Mouse (Mus musculus): Measurements from ENCODE around the gene Ndufv2. TPM values are rescaled to one million over a fixed set of nuclear protein-coding genes. Genes with fewer than 3 reads are reported as not detected.

The Ndufv2 gene
- polyA plus RNA-seq, 1 experiment from 2014 or later, result 530 TPM

DNA sequence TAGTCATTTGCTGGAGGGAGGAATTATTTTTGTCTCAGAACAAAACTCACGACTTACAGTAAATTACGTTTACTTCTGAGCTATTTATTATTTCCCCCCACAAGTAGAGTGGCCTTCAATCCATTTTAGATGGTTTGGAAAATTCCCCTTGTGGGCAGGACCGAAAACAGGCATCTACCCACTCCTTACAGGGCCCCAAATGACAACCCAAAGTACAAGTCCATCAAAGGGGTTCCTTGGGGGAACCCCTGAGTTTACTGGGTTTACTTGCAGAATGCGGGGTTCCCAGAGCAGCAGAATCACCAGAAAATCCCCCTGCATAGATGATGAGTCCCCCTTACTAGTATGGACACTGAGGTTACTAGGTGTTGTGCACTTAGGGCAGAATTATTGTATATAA is 10.8 kb upstream of the Ndufv2 start:
- H3K4me1 ChIP-seq (ENCODE audit: control insufficient read depth, insufficient read depth, low read length), result peaks cover 5% of the 10 kb centered on the region; the same call in 1 of the 2 replicates
- H3K4me2 ChIP-seq, result peak overlapping the region; percentile 79
- 38% methylated on average over 4 of the region's 4 CpGs for WGBS (ENCODE audit: insufficient replicate concordance)
- H3K9ac ChIP-seq (ENCODE audit: low read depth, low read length), result peak overlapping the region; percentile 78
- H3K27ac ChIP-seq (ENCODE audit: low read depth, low read length), result 0 out of 2 replicates have a peak overlapping the region, but pooled peaks have one; percentile 22
- H3K4me3 ChIP-seq (ENCODE audit: low read depth, low read length), result peak overlapping the region; percentile 73
- H3K9me3 ChIP-seq (replicated peaks; ENCODE audit: control insufficient read depth, low read length), result no peaks in the 10 kb centered on the region
- ATAC-seq (replicated peaks; ENCODE audit: insufficient number of reproducible peaks, low FRiP score, low TSS enrichment), result no peak
- H3K36me3 ChIP-seq (ENCODE audit: control insufficient read depth, insufficient read depth, low read length), result peaks cover 16% of the 10 kb centered on the region
- H3K27me3 ChIP-seq (ENCODE audit: control insufficient read depth, insufficient read depth, low read length), result no peaks in the 10 kb centered on the region

DNA sequence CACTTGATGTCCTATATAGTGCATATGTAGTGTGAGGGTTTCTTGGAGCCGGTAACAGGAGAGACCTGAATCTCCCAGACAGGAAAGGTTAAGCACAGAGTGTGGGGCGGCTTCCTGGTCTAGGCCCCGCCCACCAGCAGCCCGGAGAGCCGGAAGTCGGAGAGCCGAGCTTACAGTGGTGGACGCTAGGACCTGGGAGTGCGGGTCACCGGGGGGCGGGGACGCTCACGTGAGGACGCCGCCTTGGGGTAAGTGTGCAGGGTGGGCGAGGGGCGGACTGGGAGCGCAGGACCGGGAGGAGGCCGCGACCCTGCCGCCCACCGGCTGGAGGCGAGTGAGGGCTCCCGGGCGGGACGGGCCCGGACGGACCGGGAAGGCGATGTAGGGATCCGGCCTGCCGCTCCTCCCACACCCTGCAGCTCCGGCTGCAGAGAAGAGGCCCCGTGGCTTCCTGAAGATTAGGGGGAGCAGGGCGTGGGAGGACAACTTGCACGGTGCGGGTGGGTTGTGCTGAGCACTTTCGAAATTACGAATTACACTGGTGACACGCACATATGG is 10.1 kb upstream of the Ndufv2 start, which contains the start of gene Washc1:
Washc1 (plus strand) TSS at position 144 of the 558 bp plus-strand sequence.
- H3K4me3 ChIP-seq (ENCODE audit: low read depth, low read length), result peak within 1 kb of the TSS; percentile 73
- peaks cover 9% of the 10 kb centered on the region for H3K36me3 ChIP-seq (ENCODE audit: control insufficient read depth, insufficient read depth, low read length)
- H3K27me3 ChIP-seq (ENCODE audit: control insufficient read depth, insufficient read depth, low read length), result no peaks in the 10 kb centered on the region
- no peaks in the 10 kb centered on the region for H3K9me3 ChIP-seq (replicated peaks; ENCODE audit: control insufficient read depth, low read length)
- peak; percentile 98 for ATAC-seq (replicated peaks; ENCODE audit: insufficient number of reproducible peaks, low FRiP score, low TSS enrichment)
- peaks cover 5% of the 10 kb centered on the region; the same call in 1 of the 2 replicates for H3K4me1 ChIP-seq (ENCODE audit: control insufficient read depth, insufficient read depth, low read length)
- under 1% methylated on average over 35 of the region's 41 CpGs for WGBS (ENCODE audit: insufficient replicate concordance)
- peak within 1 kb of the TSS; percentile 78 for H3K9ac ChIP-seq (ENCODE audit: low read depth, low read length)
- peak within 1 kb of the TSS; percentile 29 for H3K27ac ChIP-seq (ENCODE audit: low read depth, low read length)
- peak within 1 kb of the TSS; percentile 79 for H3K4me2 ChIP-seq

DNA sequence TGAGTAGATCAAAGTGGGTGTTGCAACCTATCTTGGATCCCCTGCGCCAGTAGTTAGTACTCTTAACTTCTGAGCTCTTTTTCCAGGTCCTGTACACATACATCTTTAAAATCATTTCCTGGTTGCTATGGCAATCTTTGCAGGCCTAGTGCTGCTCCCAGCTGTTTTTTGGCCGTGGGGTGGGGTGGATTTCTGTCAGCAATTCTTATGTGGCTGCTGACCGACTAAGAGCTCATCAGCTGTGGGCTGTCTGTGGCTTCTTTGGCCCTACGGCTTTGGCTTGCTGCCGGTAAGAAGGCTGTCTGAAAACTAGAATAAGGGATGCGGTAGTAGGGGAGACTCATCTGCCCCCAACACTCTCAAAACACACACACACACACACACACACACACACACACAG is 9.4 kb upstream of the Ndufv2 start:
- WGBS (ENCODE audit: insufficient replicate concordance), result 46% methylated on average over 6 of the region's 6 CpGs
- Histone ChIP-seq H3K9me3 (replicated peaks; ENCODE audit: control insufficient read depth, low read length) (no peaks in the 10 kb centered on the region), H3K9ac (ENCODE audit: low read depth, low read length) (peak overlapping the region; percentile 78; the same call in 1 of the 2 replicates), H3K4me1 (ENCODE audit: control insufficient read depth, insufficient read depth, low read length) (peaks cover 5% of the 10 kb centered on the region; the same call in 1 of the 2 replicates), H3K4me2 (peak overlapping the region; percentile 79), H3K4me3 (ENCODE audit: low read depth, low read length) (peak overlapping the region; percentile 73), H3K36me3 (ENCODE audit: control insufficient read depth, insufficient read depth, low read length) (peaks cover 3% of the 10 kb centered on the region; the same call in 1 of the 2 replicates), H3K27ac (ENCODE audit: low read depth, low read length) (peak overlapping the region; percentile 29; the same call in 1 of the 2 replicates), H3K27me3 (ENCODE audit: control insufficient read depth, insufficient read depth, low read length) (no peaks in the 10 kb centered on the region)
- no peak for ATAC-seq (replicated peaks; ENCODE audit: insufficient number of reproducible peaks, low FRiP score, low TSS enrichment)

DNA sequence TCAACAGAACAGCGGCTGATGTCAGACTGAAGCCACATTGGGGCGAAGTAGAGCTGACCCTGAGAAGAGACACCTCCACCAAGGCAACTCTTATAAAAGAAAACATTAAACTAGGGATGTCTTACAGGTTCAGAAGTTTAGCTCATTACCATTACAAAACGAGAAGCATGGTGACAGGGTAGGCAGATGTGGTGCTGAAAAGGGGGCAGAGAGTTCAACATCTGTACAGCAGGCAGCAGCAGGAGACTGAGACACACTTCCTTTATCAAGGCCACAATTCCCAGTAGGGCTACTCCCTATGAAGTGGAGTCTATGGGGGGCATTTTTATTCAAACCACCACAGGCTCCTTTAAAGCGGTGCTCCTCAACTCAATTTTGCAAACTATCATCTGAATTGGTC is 6.8 kb upstream of the Ndufv2 start:
- Histone ChIP-seq H3K4me1 (ENCODE audit: control insufficient read depth, insufficient read depth, low read length) (peaks cover 5% of the 10 kb centered on the region; the same call in 1 of the 2 replicates), H3K9ac (ENCODE audit: low read depth, low read length) (no peak overlapping the region), H3K27ac (ENCODE audit: low read depth, low read length) (no peak overlapping the region), H3K4me3 (ENCODE audit: low read depth, low read length) (no peak overlapping the region), H3K9me3 (replicated peaks; ENCODE audit: control insufficient read depth, low read length) (no peaks in the 10 kb centered on the region), H3K4me2 (no peak overlapping the region), H3K27me3 (ENCODE audit: control insufficient read depth, insufficient read depth, low read length) (no peaks in the 10 kb centered on the region), H3K36me3 (ENCODE audit: control insufficient read depth, insufficient read depth, low read length) (no peaks in the 10 kb centered on the region)
- ATAC-seq (replicated peaks; ENCODE audit: insufficient number of reproducible peaks, low FRiP score, low TSS enrichment), result no peak
- 84% methylated on average over 4 of the region's 4 CpGs for WGBS (ENCODE audit: insufficient replicate concordance)

DNA sequence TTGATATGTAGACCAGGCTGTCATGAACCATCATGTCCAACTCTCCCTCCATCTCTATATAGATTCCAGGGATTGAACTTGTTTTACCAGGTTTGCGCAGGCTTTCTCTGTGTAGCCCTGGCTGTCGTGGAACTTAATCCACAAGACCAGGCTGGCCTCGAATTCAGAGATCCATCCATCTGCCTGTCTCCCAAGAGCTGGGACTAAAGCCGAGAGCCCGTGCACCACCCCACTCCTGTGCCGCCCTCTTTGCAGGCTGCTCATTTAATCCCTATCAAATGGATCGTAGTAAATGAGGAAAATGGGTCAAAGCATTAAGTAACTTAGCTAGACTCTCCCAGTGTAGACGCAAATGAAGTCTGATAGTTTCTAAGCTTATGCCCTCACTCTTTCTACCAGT is 6.1 kb upstream of the Ndufv2 start:
- 63% methylated on average over 8 of the region's 8 CpGs for WGBS (ENCODE audit: insufficient replicate concordance)
- H3K4me3 ChIP-seq (ENCODE audit: low read depth, low read length), result no peak overlapping the region
- no peaks in the 10 kb centered on the region for H3K9me3 ChIP-seq (replicated peaks; ENCODE audit: control insufficient read depth, low read length)
- H3K9ac ChIP-seq (ENCODE audit: low read depth, low read length), result 0 out of 2 replicates have a peak overlapping the region, but pooled peaks have one; percentile 16
- no peak for ATAC-seq (replicated peaks; ENCODE audit: insufficient number of reproducible peaks, low FRiP score, low TSS enrichment)
- peaks cover 5% of the 10 kb centered on the region; the same call in 1 of the 2 replicates for H3K4me1 ChIP-seq (ENCODE audit: control insufficient read depth, insufficient read depth, low read length)
- no peaks in the 10 kb centered on the region for H3K27me3 ChIP-seq (ENCODE audit: control insufficient read depth, insufficient read depth, low read length)
- no peaks in the 10 kb centered on the region for H3K36me3 ChIP-seq (ENCODE audit: control insufficient read depth, insufficient read depth, low read length)
- no peak overlapping the region for H3K27ac ChIP-seq (ENCODE audit: low read depth, low read length)
- no peak overlapping the region for H3K4me2 ChIP-seq

DNA sequence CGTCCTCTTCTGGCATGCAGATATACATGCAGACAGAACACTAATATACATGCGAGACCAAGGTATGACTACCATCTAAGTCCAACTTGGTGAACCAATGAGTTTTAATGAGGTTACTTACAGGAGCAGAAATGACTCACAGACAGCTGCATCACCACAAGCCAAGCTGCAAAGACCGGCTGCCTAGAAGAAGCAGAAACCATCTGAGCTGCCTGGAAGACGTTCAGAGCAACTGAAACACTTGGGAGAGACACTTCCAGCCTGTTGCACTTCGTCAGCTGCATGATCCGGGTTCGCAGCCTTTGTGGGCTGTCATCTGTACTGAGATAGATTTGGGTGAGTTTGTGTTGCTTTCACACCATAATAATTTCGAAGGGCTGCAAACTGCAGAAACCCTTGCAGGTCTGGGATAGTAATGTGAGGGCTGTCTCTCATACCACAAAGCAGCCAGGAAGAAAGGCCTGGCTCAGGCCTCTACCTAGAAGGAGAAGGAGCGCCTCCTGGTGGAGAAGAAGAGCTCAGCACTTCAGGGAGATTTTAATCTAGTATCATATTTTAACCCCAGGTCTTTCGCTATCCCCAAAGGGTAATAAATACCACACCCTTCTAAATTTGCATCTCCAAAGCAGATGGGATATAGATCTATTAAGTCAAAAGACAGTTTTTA is 5.4 kb upstream of the Ndufv2 start:
- no peak overlapping the region for H3K4me3 ChIP-seq (ENCODE audit: low read depth, low read length)
- no peaks in the 10 kb centered on the region for H3K27me3 ChIP-seq (ENCODE audit: control insufficient read depth, insufficient read depth, low read length)
- WGBS (ENCODE audit: insufficient replicate concordance), result 51% methylated on average over 10 of the region's 10 CpGs
- H3K27ac ChIP-seq (ENCODE audit: low read depth, low read length), result no peak overlapping the region
- ATAC-seq (replicated peaks; ENCODE audit: insufficient number of reproducible peaks, low FRiP score, low TSS enrichment), result no peak
- no peak overlapping the region for H3K4me2 ChIP-seq
- H3K36me3 ChIP-seq (ENCODE audit: control insufficient read depth, insufficient read depth, low read length), result no peaks in the 10 kb centered on the region
- H3K4me1 ChIP-seq (ENCODE audit: control insufficient read depth, insufficient read depth, low read length), result no peaks in the 10 kb centered on the region
- H3K9me3 ChIP-seq (replicated peaks; ENCODE audit: control insufficient read depth, low read length), result no peaks in the 10 kb centered on the region
- H3K9ac ChIP-seq (ENCODE audit: low read depth, low read length), result no peak overlapping the region

DNA sequence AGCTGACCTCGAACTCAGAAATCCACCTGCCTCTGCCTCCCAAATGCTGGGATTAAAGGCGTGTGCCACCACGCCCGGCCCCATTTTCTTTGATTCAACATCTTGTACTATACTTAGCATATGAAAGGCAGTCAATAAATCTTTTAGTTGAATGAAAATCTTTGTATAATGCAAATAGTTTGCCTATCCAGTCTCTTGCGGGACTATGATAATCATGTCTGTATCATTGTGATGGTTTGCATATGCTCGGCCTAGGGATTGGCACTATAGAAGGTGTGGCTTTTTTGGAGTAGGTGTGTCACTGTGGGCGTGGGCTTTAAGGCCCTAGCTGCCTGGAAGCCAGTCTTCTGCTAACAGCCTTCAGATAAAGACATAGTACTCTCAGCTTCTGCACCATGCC is 2.7 kb upstream of the Ndufv2 start:
- Histone ChIP-seq H3K9ac (ENCODE audit: low read depth, low read length) (no peak overlapping the region), H3K4me2 (no peak overlapping the region), H3K4me3 (ENCODE audit: low read depth, low read length) (no peak overlapping the region), H3K27me3 (ENCODE audit: control insufficient read depth, insufficient read depth, low read length) (no peaks in the 10 kb centered on the region), H3K4me1 (ENCODE audit: control insufficient read depth, insufficient read depth, low read length) (peaks cover 9% of the 10 kb centered on the region), H3K9me3 (replicated peaks; ENCODE audit: control insufficient read depth, low read length) (no peaks in the 10 kb centered on the region), H3K27ac (ENCODE audit: low read depth, low read length) (no peak overlapping the region), H3K36me3 (ENCODE audit: control insufficient read depth, insufficient read depth, low read length) (no peaks in the 10 kb centered on the region)
- 83% methylated on average over 7 of the region's 7 CpGs for WGBS (ENCODE audit: insufficient replicate concordance)
- no peak for ATAC-seq (replicated peaks; ENCODE audit: insufficient number of reproducible peaks, low FRiP score, low TSS enrichment)

DNA sequence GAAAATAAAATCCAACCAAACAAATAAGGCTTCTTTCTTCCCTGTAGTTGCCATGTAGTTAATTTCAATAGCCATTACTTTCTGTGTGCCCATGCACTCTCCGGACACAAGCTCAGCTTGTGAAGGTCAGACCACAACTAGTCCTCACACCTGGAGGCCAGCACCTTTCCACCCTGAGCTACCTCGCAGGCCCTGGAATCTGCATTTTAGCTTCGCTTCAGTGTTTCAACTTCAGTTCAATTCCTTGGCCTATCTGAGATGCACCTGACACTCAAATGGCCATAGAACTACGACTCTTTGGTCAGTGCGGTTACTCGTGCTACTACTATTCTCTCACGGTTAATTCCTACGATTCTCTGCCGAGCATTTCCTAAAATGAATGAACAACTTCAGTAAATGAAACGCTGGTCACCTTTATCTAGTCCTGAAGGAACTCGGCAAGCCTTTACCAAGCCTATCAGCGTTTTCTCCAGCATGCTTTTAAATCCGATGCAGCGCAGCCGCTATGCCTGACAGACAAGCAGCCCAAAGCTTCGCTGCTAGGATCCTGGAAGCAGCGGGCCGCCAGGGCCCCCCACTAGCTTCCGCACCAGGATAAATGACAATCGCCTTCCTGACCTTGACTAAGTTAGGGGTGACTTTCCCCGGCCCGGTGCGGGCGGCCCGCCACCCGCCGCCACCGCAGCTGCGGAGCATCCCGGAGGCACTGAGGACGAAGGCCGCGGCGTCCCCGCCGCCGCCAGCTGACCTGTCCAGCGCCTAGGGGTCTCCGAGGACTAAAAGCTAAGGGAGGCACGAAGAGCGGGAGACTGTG is 586 bp downstream of the Ndufv2 start:
- Histone ChIP-seq H3K4me3 (ENCODE audit: low read depth, low read length) (peak overlapping the region; percentile 93), H3K27ac (ENCODE audit: low read depth, low read length) (peak overlapping the region; percentile 97), H3K27me3 (ENCODE audit: control insufficient read depth, insufficient read depth, low read length) (no peaks in the 10 kb centered on the region), H3K9me3 (replicated peaks; ENCODE audit: control insufficient read depth, low read length) (no peaks in the 10 kb centered on the region), H3K4me1 (ENCODE audit: control insufficient read depth, insufficient read depth, low read length) (peaks cover 9% of the 10 kb centered on the region), H3K9ac (ENCODE audit: low read depth, low read length) (peak overlapping the region; percentile 97), H3K36me3 (ENCODE audit: control insufficient read depth, insufficient read depth, low read length) (no peaks in the 10 kb centered on the region), H3K4me2 (peak overlapping the region; percentile 90)
- WGBS (ENCODE audit: insufficient replicate concordance), result under 1% methylated on average over 41 of the region's 41 CpGs
- peak; percentile 60 for ATAC-seq (replicated peaks; ENCODE audit: insufficient number of reproducible peaks, low FRiP score, low TSS enrichment)
